Mouse (Mus musculus): ENCODE data around the gene Lig4.

DNA sequence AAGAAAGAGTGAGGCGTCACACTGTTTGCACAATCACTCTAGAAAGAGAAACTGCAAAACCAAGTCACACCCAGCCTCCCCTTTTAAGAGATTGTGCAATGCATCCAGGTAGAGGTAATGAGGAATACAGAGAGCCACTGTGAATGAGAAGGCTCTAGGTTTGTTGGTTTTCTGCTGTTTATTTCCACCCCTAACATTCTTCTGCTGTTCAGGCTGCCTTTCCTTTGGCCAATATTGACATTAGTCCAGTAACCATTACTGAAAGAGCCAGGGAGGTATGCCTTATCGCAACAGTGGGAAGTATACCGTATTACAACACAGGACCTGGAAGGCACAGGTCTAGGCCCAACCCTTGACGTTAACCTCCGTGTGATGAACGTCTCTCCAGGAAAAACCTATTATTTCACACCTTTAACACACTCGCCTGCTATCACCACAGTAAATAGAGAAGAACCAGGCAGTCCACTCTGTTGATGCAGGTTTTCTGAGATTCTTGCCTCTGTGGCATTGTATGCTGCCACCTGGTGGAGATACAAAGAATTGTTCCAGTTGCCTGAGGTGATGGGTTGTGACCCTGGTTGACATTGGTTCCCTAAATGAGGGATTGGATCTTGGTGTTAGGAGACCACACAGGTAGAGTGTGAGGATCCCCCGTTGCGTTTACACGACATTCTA, 42.5 kb downstream of the Lig4 start:
- TF ChIP-seq TAL1 (IDR thresholded peaks at IDR 0.05; ENCODE audit: low read length) (no peak), GATA1 (IDR thresholded peaks at IDR 0.05; ENCODE audit: low read length) (no peak)

All from erythroblast, embryonic 14.5 days (primary cell).